8 mouse cellular contexts compared by ENCODE assay signal in the genomic region with DNA sequence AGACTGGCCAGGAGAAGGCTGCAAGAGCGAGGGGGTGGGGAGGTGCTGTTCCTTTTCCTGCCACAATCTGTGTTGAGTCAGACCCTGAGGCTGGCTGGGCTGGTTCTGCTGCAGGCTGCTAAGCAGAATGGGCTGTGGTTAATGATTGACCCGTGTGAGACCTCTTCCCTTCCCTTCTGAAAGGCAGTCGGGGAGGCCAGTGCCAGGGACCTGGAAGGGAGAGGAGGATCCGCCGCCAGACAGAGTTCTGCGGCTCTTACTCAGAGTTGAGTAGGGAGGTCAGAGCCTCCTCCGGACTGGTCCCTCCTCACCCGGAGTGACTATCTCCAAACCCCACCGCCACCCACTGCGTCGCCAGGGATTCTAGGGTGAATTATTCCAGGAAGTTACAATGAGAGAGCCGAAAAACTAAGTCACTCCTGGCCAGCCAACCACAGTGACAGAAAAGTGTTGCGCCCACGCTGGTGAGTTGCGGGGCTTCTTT. TPM values are rescaled to one million over a fixed set of nuclear protein-coding genes. Genes with fewer than 3 reads are reported as not detected.
DNase-seq lines count a peak whose midpoint lies in the region; ATAC-seq and TF ChIP-seq lines count a peak whose summit lies in the region.

A gene (plus strand): TSS at position 206 of the 484 bp plus-strand sequence.

- H3K9ac ChIP-seq in heart, postnatal 0 days (replicated peaks; ENCODE audit: low read depth, low read length): no peak within 1 kb of the TSS

- ATAC-seq in heart, postnatal 0 days (ENCODE audit: insufficient read depth, low read depth): peak; percentile 57

- H3K4me1 ChIP-seq in heart, postnatal 0 days (ENCODE audit: control insufficient read depth, insufficient read depth): peaks cover 14% of the 10 kb centered on the region

- peak within 1 kb of the TSS; percentile 1; the same call in 1 of the 2 replicates for H3K4me3 ChIP-seq in heart, postnatal 0 days (ENCODE audit: low read depth, low read length)

- DNase-seq in adrenal gland, postnatal 14 days: peak; percentile 22
- no peak for DNase-seq in adrenal gland, postnatal 25 days
- peak; percentile 33 for DNase-seq in heart, postnatal 0 days (ENCODE audit: low spot score)
- DNase-seq in liver: peak; percentile 65
- peak; percentile 56 for DNase-seq in ovary, postnatal 36 days (ENCODE audit: low spot score)
- DNase-seq in left cerebral cortex, adult 11 months (ENCODE audit: low spot score): no peak
- DNase-seq in spleen, postnatal 10 days (ENCODE audit: low spot score in 2 of 2): no peak
- DNase-seq in thymus, postnatal 0 days (ENCODE audit: low spot score): no peak

- no peak within 1 kb of the TSS for H3K4me2 ChIP-seq in heart, postnatal 0 days (ENCODE audit: low read depth, low read length)

- no peak for TF ChIP-seq EP300 in heart, postnatal 0 days (IDR thresholded peaks at IDR 0.05; ENCODE audit: low read depth)

- H3K27me3 ChIP-seq in heart, postnatal 0 days (ENCODE audit: control insufficient read depth, insufficient read depth, low read length): no peaks in the 10 kb centered on the region

- no peak within 1 kb of the TSS for H3K27ac ChIP-seq in heart, postnatal 0 days (ENCODE audit: low read depth)

- H3K36me3 ChIP-seq in heart, postnatal 0 days (replicated peaks; ENCODE audit: control insufficient read depth, insufficient read depth, low read length): no peaks in the 10 kb centered on the region

- 48% methylated on average over 15 of the region's 15 CpGs for WGBS in heart, postnatal 0 days

- no peak for TF ChIP-seq CTCF in heart, postnatal 0 days (IDR thresholded peaks at IDR 0.05; ENCODE audit: low read depth)

- no peaks in the 10 kb centered on the region for H3K9me3 ChIP-seq in heart, postnatal 0 days (replicated peaks; ENCODE audit: control insufficient read depth, low read length)

RNA-seq across cellular contexts. Expression of the gene that starts here (rescaled TPM):
- 0.30 and 0.78 TPM in 2 replicates for total RNA-seq in adrenal gland, postnatal 14 days (2021)
- total RNA-seq in adrenal gland, postnatal 25 days (2021): 0.12 TPM in 1 of 2 replicates, not detected in the other
- total RNA-seq in heart, postnatal 0 days (2014; rRNA removed; ENCODE audit: low replicate concordance): 0.27 and 1.1 TPM in 2 replicates
- polyA plus RNA-seq in heart, postnatal 0 days (2015; fragmentation: Nextera tagmentation; extraction: Ambion mirVana): 0.62 and 1.1 TPM in 2 replicates
- polyA plus RNA-seq in thymus, postnatal 0 days (2015; fragmentation: Nextera tagmentation; extraction: Ambion mirVana): 0.13 and 0.30 TPM in 2 replicates

Comparison
In these comparisons a context has a peak if more than half of its experiments do, and no peak if none do; other contexts are left out.
1. Peak in DNase-seq in adrenal gland, postnatal 14 days; RNA of the gene not detected or under 1 TPM.
2. DNase-seq: peak in heart, postnatal 0 days (single experiment), liver (single experiment) and ovary, postnatal 36 days (single experiment); none in adrenal gland, postnatal 25 days (single experiment), left cerebral cortex, adult 11 months (single experiment), spleen, postnatal 10 days (0 of 2) and thymus, postnatal 0 days (single experiment).